Mouse (Mus musculus): ENCODE data around the gene Slc22a4.

DNA sequence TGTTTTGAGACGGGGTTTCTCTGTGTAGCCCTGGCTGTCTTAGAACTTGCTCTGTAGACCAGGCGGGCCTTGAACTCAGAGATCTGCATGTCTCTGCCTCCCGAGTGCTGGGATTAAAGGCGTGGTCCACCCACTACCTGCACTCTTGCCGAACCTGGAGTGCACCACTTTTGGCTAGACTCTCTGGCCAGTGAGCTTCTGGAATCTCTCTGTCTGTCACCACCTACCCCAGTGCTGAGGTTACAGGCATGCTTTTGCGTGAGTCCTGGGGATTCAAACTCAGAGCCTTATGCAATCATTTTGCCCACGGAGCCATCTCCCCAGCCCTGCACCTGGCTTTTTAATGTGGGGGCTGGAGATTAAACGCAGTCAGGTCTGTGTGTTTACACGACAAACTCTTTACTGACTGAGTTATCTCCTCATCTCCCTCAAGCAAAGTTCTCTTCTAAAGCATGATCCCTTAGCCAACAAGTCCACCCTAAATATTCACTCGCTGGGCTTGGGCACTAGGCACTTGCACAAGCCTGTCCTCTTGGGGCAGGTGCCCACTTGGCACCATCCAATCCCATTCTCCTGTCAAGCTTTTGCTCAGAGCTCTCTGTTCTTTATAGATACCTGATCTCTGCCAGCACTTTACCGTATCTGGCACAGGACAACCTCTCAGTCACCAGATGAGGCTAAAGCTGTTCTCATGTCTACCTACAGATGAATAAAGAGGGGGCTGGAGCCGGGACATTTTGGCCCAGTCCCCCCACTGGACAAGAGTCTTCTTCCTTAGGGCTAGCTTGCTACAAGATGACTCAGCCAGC is 37.4 kb upstream of the Slc22a4 start:
- TF ChIP-seq CTCF (IDR thresholded peaks at IDR 0.05; ENCODE audit: control insufficient read depth, insufficient read depth, insufficient read length) (no peak), USF1 (IDR thresholded peaks at IDR 0.05; ENCODE audit: low read depth) (no peak), MYOD1 (IDR thresholded peaks at IDR 0.05; ENCODE audit: control insufficient read depth, insufficient read length, low read depth) (no peak), CEBPB (IDR thresholded peaks at IDR 0.05; ENCODE audit: low read depth) (no peak), MAX (IDR thresholded peaks at IDR 0.05) (no peak), MYOG (IDR thresholded peaks at IDR 0.05; ENCODE audit: control insufficient read depth, extremely low read depth, insufficient read length) (no peak), FOSL1 (IDR thresholded peaks at IDR 0.05; ENCODE audit: insufficient read depth, low read length, poor library complexity, severe bottlenecking) (no peak)

Measured in C2C12 (cell line).